Mouse (Mus musculus) liver, embryonic 14.5 days (tissue): ENCODE data around the gene Magi1. TPM values are rescaled to one million over a fixed set of nuclear protein-coding genes. Genes with fewer than 3 reads are reported as not detected.
"Not testable (repeated sequence)": the region's sequence is repeated elsewhere in the genome, so short reads cannot be mapped to it uniquely, and the experiment has no call there.

Experiments
- ATAC-seq: fragments of 200-750 bp; cut with Nextera tagmentation; 2 replicates; pipeline ENCODE4 v1.8.0; 2017; ENCODE audit warnings: moderate number of reproducible peaks, mild to moderate bottlenecking, moderate library complexity; ENCODE audit not compliant: insufficient read depth
- DNase-seq, 3 experiments: peaks; one replicate each; pipeline ENCODE4 v3.0.0-alpha.2; 2012 to 2013; ENCODE audit warnings: low read depth in 3 of 3, low spot score in 3 of 3
- H3K27ac ChIP-seq: fragments of 300-500 bp; sonication (generic); 2 replicates; pipeline ENCODE4 v1.5.1; 2014; ENCODE audit warnings: moderate library complexity, mild to moderate bottlenecking, control low read depth, inconsistent platforms
- H3K27me3 ChIP-seq: fragments of 300-500 bp; sonication (generic); 2 replicates; pipeline ENCODE4 v1.6.1; 2014; ENCODE audit warnings: mild to moderate bottlenecking, low read length, moderate library complexity; ENCODE audit not compliant: control insufficient read depth, insufficient read depth
- H3K36me3 ChIP-seq: fragments of 300-500 bp; sonication (generic); replicated peaks from 2 replicates; pipeline ENCODE4 v1.6.1; 2014; ENCODE audit warnings: low read depth; ENCODE audit not compliant: control insufficient read depth, insufficient read depth
- H3K4me1 ChIP-seq, 2 experiments: fragments of 200-500 bp in 1 of 2; fragments of 300-500 bp in 1 of 2; sonication (generic) in 1 of 2; replicated peaks; 2 replicates each; pipeline ENCODE4 v1.6.1; 2012 to 2014; ENCODE audit warnings: antibody characterized with exemption in 1 of 2, inconsistent platforms in 1 of 2, low read length in 1 of 2; ENCODE audit not compliant: control insufficient read depth in 2 of 2, insufficient read depth in 2 of 2
- H3K4me2 ChIP-seq: fragments of 300-500 bp; sonication (generic); 2 replicates; pipeline ENCODE4 v1.6.1; 2014; ENCODE audit warnings: low read depth, mild to moderate bottlenecking, control low read depth, moderate library complexity
- H3K4me3 ChIP-seq, 2 experiments: fragments of 200-500 bp in 1 of 2; fragments of 300-500 bp in 1 of 2; sonication (generic) in 1 of 2; 2 replicates each; pipeline ENCODE4 v1.5.1; 2012 to 2014; ENCODE audit warnings: low read depth in 2 of 2, low read length in 2 of 2, mild to moderate bottlenecking in 2 of 2, control low read depth in 1 of 2, inconsistent platforms in 1 of 2, moderate library complexity in 1 of 2; ENCODE audit not compliant: insufficient read depth in 1 of 2
- H3K9ac ChIP-seq: fragments of 300-500 bp; sonication (generic); replicated peaks from 2 replicates; pipeline ENCODE4 v1.6.1; 2014; ENCODE audit warnings: mild to moderate bottlenecking, control low read depth, moderate library complexity
- H3K9me3 ChIP-seq: fragments of 300-500 bp; sonication (generic); 2 replicates; pipeline ENCODE4 v1.6.1; 2016; ENCODE audit warnings: low read length, mixed read lengths; ENCODE audit not compliant: control insufficient read depth
- CTCF ChIP-seq: IDR thresholded peaks from 2 replicates; pipeline ENCODE4 v1.5.1; 2016; ENCODE audit warnings: antibody characterized with exemption, low read depth, control low read depth
- EP300 ChIP-seq: IDR thresholded peaks from 2 replicates; pipeline ENCODE4 v1.6.1; 2016; ENCODE audit warnings: antibody characterized with exemption, low read depth
- WGBS: fragments of 180-500 bp; shearing (Covaris S2); extraction: QIAGEN DNeasy Blood & Tissue Kit; methylation state at CpG from one replicate; pipeline ENCODE4 v1.1.7; 2014; ENCODE audit not compliant: insufficient replicate concordance; 5-methylcytosine and 5-hydroxymethylcytosine counted together
- polyA plus RNA-seq, 2 experiments: library from polyadenylated mRNA; depleted of rRNA in 1 of 2; stranded (reverse) in 1 of 2; unstranded in 1 of 2; fragments of >200 nt; fragmentation: Nextera tagmentation in 1 of 2; extraction: Ambion mirVana in 1 of 2; gene quantifications; 2 replicates each; pipeline versions ENCODE4 v1.2.1 to v1.2.3; 2012 to 2014

Magi1 gene
- polyA plus RNA-seq, 2 experiments, result 1.1 to 1.3 TPM

- no peak overlapping the region for H3K4me3 ChIP-seq
- ATAC-seq, result no peak
- no peak overlapping the region for H3K4me2 ChIP-seq
- no peaks in the 10 kb centered on the region for H3K36me3 ChIP-seq
- DNase-seq, result no peak
- no peaks in the 10 kb centered on the region for H3K27me3 ChIP-seq
- no peaks in the 10 kb centered on the region for H3K9me3 ChIP-seq
- no peaks in the 10 kb centered on the region for H3K4me1 ChIP-seq
- 71% methylated on average over 12 of the region's 12 CpGs for WGBS
- no peak overlapping the region for H3K9ac ChIP-seq
- no peak overlapping the region for H3K27ac ChIP-seq
- TF ChIP-seq EP300 (no peak), CTCF (no peak)
Observed at GRCm38 (mm10) chr6:93665056-93665805, 618.5 kb downstream of the Magi1 start.

- no peak overlapping the region for H3K4me3 ChIP-seq
- 53% methylated on average over 1 of the region's 1 CpGs for WGBS
- no peak for ATAC-seq
- no peaks in the 10 kb centered on the region for H3K27me3 ChIP-seq
- TF ChIP-seq EP300, result no peak
- TF ChIP-seq CTCF, result no peak
- no peaks in the 10 kb centered on the region for H3K36me3 ChIP-seq
- H3K4me1 ChIP-seq, result no peaks in the 10 kb centered on the region
- H3K4me2 ChIP-seq, result no peak overlapping the region
- no peak overlapping the region for H3K9ac ChIP-seq
- H3K27ac ChIP-seq, result no peak overlapping the region
- no peak for DNase-seq
- H3K9me3 ChIP-seq, result no peaks in the 10 kb centered on the region
Observed at GRCm38 (mm10) chr6:93661139-93661538, 622.6 kb downstream of the Magi1 start.

GRCm38 (mm10) chr6:93659534-93659933, 624.2 kb downstream of the Magi1 start:
- no peaks in the 10 kb centered on the region for H3K4me1 ChIP-seq
- no peak overlapping the region for H3K4me3 ChIP-seq
- TF ChIP-seq EP300 (no peak), CTCF (no peak)
- no peak overlapping the region for H3K4me2 ChIP-seq
- H3K36me3 ChIP-seq, result no peaks in the 10 kb centered on the region
- DNase-seq, result no peak
- 80% methylated on average over 8 of the region's 8 CpGs for WGBS
- H3K9ac ChIP-seq, result no peak overlapping the region
- ATAC-seq, result no peak
- no peaks in the 10 kb centered on the region for H3K9me3 ChIP-seq
- no peak overlapping the region for H3K27ac ChIP-seq
- H3K27me3 ChIP-seq, result no peaks in the 10 kb centered on the region

- H3K9ac ChIP-seq, result no peak overlapping the region
- DNase-seq (peak in 1 of 3 experiments; percentile 10), ATAC-seq (no peak)
- no peak overlapping the region for H3K27ac ChIP-seq
- H3K4me2 ChIP-seq, result no peak overlapping the region
- H3K4me1 ChIP-seq, result no peaks in the 10 kb centered on the region
- no peak overlapping the region for H3K4me3 ChIP-seq
- H3K36me3 ChIP-seq, result no peaks in the 10 kb centered on the region
- no peaks in the 10 kb centered on the region for H3K27me3 ChIP-seq
- 21% methylated on average over 13 of the region's 13 CpGs for WGBS
- peak; percentile 78 for TF ChIP-seq CTCF
- TF ChIP-seq EP300, result no peak
- H3K9me3 ChIP-seq, result no peaks in the 10 kb centered on the region
Observed at GRCm38 (mm10) chr6:93657187-93657974, 626.3 kb downstream of the Magi1 start.

GRCm38 (mm10) chr6:93648581-93649230, 635.0 kb downstream of the Magi1 start:
- Histone ChIP-seq H3K9ac (no peak overlapping the region), H3K4me2 (no peak overlapping the region), H3K4me1 (no peaks in the 10 kb centered on the region; a peak in 1 of 4 replicates), H3K27me3 (no peaks in the 10 kb centered on the region), H3K9me3 (no peaks in the 10 kb centered on the region), H3K27ac (no peak overlapping the region), H3K36me3 (no peaks in the 10 kb centered on the region), H3K4me3 (no peak overlapping the region)
- no peak for DNase-seq
- ATAC-seq, result no peak
- TF ChIP-seq CTCF (no peak), EP300 (no peak)
- 52% methylated on average over 8 of the region's 8 CpGs for whole genome bisulfite sequencing

- H3K9ac ChIP-seq, H3K27ac ChIP-seq, H3K9me3 ChIP-seq, H3K4me2 ChIP-seq, H3K4me3 ChIP-seq, ATAC-seq, H3K4me1 ChIP-seq, H3K27me3 ChIP-seq, H3K36me3 ChIP-seq, DNase-seq: not testable (repeated sequence)
- 55% methylated on average over 5 of the region's 5 CpGs for WGBS
Observed at GRCm38 (mm10) chr6:93629735-93630291, 653.9 kb downstream of the Magi1 start.
